Mouse (Mus musculus) neutrophil, adult 5-6 weeks (primary cell): ENCODE results near the gene Sorcs1. TPM values are rescaled to one million over a fixed set of nuclear protein-coding genes. Genes with fewer than 3 reads are reported as not detected.

ENCODE experiments used
- ATAC-seq: fragments of 151-379, 151-347 bp; 2 replicates; pipeline ENCODE4 v1.8.0; 2017; ENCODE audit warnings: mild to moderate bottlenecking, moderate TSS enrichment; ENCODE audit not compliant: insufficient number of reproducible peaks, poor library complexity, low FRiP score, severe bottlenecking; ENCODE audit errors: extremely low read depth
- total RNA-seq: library from RNA; stranded (forward); fragments of 200-1000 nt; gene quantifications from 2 replicates; pipeline ENCODE4 v1.2.3, GENCODE M21; 2017

Gene Sorcs1
- not detected in 2 replicates for total RNA-seq

DNA sequence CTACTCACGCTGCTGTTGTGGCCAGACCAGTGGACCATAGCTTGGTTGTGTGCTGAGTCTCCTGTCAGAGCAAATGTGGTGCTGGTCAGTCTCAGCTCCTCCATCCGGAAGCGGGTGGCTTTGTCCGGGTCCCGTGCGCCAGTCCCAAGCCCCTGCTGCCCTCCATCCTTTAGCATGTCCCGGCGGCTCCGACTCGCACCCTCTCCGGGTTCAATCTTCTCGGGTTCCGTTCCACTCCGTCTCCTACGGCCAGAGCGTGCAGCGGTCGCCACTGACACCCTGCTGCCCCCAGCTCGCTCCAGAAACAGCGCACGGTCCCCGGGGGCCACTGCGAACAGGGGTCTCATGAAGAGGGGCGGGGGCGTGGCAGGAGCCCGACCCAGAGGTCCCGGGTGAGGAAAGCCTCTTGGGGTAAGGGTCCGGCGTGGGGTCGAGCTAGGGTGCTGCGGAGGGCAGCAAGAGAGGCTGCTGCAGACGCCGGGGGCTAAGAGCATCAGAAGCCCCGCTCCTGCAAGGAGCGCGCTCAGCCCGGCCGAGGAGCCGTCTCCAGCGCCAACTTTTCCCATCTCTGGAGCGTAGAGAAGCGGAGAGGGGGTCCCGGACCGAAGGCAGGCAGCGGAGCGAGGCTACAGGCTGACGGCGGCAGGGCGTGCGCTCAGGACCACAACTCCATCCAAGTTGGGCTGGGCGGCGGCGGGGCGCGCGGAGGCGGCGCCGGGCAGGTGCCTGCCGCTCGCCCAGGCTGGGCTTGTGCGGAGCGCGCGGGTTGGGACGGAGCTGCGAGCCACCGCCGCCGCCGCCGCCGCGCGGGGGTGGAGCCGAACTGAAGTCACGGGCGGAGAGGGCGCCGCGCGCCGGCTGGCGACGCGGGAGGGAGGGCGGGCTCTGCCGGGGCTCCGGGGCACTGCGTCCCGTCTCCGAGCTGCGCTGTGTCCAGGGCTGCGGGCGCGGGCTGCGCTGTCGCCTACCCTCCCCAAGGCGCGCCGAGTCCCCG, at the start of gene Sorcs1:
TSS of gene Sorcs1 (minus strand) at position 744 of the 994 bp plus-strand sequence.
- ATAC-seq: no peak

DNA sequence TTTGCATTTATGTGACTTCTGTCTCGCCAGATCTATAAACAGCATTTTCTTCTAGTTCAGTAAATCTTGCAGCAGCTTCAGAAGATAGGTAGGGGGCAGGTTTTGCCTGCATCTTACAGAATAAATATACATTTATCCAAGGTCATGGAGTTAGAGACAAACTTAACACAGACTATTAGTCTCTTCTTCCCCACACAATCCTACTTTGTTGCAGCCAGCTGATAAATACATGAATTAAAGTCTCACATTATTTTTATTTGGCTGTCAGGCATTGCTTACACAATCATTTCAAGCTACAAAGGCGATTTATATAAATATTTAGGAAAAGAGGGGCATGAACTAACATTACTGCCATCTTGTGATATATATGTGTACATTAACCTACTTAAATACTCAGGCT, 4.8 kb upstream of the Sorcs1 start:
- no peak for ATAC-seq

DNA sequence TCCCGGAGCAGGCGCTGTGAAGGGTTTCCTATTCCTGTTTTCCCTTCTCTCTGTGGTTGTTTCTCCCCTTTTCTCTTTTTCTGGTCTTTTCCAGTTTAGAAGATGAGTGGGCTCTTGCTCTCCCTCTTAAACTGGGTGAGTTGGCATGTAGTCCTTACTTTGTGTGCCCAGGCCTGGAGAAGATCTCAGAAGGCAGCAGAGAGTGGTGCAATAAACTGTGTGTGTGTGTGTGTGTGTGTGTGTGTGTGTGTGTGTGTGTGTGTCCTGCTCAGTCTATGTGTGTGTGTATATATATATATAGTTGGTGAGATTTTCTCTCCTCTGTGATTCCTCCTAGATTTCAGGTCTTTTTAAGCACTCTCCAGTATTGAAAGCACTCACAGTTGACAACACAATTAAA, 500 bp upstream of the Sorcs1 start:
- no peak for ATAC-seq

DNA sequence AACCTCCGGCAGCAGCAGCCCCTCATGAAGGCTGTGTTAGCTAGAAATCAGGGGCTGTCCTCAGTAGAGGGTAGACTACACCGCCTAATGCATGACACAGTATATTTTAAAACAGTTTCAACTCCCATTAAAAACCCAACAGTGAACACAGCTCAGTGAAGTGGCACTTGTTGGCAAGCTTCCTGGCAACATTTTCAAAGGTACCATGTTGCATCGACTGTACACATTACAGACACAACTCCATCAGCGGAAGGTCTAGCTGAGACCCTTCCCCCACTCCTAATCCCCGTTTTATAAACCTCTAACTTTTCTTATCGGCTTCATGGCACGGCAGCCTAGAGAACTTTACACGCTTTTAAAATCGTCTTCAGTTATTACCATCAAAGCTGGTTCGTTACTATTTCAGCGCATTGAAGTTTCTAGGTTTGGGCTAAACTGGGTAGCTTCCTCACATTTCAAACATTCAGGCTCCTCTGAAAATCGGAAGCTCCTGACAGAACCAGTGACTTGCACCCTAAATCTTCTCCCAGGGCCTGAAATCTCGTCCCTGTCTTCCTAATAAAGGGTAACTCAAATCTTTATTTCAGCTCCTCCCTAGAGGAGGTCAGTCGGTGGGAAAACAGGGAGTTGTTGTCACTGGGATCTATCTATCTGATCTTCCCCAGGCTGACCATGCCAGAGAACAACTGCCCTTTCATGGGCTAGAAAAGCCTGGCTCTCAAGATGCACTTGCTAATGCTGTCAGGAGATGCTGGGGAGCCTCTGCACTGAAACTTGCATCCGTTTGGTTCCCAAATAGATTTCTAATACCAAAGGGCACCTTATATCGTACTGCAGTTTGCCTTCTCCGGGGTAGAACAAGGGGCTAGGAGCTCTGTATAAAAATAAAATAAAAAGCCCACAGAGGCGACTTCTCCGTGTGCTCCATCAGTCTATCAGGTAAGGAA, 1.6 kb downstream of the Sorcs1 start:
- ATAC-seq: no peak

DNA sequence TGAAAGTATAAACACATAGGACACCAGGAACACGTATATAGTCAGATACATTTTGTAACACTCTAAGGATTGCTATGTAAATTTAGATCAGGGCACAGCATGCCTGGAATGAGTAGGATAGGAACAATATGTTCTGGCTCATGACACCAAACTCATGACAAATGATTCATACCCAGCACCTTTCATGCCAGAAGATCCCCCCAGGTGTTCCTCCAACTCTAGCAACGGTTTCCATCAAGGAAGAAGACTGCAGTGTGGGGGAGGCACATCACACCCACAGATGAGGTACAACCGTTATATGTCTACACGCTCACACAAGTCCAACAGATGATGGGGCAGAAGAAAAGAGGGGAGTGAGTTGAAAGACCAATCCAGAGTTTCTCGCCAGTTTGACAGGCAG, 3.5 kb downstream of the Sorcs1 start:
- no peak for ATAC-seq

DNA sequence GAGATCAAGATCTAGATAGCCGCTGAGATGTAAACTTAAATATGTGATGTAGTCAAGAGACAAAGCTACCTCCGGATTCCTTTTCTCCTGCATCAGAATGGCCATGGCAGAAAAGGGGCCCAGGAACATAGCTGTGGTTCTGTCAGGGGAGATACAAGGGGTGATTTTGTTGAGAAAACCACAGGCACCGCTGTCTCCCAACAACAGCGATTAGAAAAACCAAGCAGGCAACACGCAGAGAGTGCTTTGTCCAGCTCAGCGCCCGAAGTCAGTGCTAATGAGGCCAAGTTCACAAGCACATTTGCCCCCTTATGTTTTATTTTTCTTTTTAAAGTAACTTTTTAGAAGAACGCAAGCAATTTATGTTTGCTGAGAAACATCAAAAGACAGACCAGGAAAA, 10.9 kb downstream of the Sorcs1 start:
- no peak for ATAC-seq

DNA sequence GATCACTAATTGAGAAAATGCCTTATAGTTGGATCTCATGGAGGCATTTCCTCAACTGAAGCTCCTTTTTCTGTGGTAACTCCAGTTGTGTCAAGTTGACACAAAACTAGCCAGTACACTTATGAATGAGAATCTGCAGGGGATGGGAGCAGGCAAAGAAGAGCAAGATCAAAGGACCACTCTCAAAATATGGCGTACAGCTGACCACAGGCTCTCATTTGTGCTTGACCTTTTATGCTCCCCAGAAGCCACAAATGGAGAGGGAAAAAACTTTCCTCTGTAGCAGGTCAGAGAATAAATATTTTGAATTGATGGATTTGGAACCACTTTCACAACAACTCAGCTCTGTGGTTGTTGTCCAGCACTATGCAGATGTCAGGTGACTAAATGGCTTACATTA, 14.1 kb downstream of the Sorcs1 start:
- ATAC-seq: no peak

DNA sequence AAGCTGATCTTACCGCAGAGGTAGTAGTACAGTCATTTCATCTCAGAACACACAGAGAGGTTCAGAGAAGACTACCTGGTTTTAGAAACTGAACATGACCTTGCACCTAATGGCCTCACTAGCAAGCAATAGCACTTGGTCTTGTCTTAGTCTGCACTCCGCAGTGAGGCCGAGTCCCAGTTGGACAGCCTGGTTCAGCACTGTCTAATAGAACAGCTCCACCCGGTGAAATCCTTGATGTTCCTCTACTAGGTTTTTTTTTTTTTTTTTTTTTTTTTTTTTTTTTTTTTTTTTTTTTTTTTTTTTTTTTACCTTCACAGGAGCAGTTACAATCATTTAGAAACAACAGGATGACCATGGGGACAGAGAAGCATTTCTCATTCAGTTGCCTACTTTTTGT, 19.3 kb downstream of the Sorcs1 start:
- ATAC-seq: no peak

DNA sequence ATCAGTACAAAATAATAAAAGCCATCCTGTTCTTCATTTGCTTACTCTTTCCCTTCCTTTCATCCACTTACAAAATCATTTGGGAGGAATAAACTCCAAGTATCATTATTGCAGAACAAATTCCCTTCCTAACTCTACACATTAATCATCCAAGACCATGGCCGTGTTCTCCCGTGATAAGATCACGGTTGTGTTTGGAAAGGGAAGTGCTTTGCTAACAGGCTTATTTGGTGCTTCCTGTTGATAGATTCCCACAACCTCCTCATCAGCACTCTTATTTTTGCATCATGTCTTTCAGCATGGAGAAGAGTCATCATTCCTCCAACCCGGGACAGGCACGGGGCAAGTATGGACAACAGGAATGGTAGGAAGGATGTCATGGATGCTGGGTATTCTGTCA, 25.7 kb downstream of the Sorcs1 start:
- ATAC-seq: no peak

DNA sequence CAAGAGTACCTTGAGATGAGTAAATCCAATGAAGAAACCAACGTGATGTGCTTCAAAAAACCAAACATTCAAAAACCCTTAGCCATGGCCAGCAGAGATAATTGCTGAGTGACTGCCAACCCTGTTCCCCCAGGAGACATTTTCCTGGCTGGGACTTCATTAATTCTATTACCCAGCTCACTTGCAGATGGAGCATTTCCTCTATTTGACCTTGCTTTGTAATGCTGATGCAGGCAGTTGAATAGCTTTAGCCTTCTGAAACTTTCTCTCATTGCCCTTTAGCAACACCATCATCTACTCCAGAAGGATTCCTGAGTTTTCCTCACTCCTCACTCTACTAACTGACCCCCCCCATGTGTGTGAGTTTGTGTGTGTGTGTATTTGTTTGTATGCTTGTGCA, 34.6 kb downstream of the Sorcs1 start:
- ATAC-seq: no peak

DNA sequence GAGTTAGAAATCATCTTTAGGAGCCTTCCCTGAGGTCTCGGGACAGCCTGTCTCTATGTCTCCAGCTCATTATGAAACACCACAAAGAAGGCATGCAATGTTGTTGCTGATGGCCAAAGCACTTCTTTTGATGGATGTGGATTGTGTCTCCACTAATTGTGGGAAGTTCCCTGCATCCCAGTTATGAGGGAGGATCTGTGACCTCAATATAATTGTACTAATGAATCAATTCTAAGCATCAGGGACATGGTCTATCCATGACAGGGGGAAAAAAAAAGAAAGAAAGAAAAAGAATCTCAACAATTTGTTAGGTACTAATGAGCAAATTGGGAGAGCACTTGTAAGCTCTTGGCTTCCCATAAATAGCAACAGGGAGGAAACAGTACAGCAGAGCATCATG, 36.3 kb downstream of the Sorcs1 start:
- ATAC-seq: no peak

DNA sequence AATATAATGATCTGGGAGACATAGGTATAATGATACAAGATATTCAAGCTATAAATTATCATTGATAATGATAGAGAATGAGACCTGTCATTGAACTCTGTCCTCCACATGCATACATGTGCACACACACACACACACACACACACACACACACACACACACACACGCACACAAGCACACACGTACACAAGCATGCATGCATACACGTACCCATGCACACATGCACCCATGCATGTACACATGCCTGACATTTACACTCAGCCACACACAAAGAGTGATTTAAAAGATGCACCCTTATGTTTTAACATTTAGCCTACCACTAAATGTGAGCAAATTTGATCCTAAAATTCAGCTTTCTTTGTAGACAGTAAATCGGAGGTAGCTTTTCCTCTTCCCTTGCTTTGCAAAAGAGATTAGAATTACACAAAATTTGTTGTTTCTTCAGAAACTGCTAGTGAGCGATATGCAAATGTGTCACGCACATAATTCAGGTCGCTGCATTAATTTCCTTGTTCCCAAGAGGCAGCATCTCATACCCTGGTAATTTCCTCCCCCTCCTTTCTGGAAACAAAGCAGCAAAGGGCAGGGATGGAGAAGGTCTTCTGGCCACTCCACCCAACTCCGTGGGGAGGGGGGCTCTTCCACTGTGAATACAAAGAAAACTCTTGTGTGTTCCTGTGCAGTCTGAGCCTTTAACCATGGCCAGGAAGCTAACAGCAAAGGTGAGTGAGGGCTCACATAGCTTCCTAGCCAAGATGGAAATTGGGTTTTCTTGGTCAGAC, 38.0 kb downstream of the Sorcs1 start:
- no peak for ATAC-seq

DNA sequence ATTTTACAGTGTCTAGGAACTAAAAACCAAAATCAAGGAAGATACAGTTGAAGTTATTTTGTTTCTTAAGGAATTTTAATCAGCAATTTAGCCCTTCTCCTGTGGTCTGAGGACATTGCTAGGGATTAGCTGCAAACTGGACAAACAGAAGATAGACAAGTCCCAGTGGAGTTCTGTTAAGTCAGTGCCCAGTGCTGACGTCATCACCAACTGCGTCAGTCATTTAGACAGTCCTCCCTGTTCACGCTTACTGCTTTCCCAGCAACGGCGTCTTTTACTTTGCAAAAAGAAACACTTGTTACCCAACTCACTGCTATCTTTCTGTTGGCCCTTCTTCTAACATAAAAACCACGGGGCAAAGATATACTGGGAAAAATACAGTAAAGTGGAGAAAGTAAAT, 40.3 kb downstream of the Sorcs1 start:
- no peak for ATAC-seq

DNA sequence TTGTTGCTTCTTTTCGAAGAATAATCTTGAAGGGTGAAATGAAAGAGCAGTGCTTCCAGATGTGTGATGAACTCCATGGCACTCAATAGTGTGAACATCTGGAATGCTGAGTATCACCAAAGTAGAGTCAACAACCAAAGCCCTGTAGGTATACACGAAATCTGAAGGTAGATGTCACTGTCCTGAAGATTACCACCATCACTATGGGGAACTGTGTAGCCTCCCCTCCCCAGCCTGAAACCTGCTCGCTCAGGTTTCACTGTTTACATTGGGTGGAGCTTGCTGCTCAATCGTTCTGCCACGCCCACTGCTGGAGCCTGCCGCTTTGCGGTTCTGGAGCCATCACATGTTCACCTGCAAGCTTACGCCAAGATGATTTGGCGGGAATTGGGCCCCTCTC, 64.4 kb downstream of the Sorcs1 start:
- no peak for ATAC-seq

DNA sequence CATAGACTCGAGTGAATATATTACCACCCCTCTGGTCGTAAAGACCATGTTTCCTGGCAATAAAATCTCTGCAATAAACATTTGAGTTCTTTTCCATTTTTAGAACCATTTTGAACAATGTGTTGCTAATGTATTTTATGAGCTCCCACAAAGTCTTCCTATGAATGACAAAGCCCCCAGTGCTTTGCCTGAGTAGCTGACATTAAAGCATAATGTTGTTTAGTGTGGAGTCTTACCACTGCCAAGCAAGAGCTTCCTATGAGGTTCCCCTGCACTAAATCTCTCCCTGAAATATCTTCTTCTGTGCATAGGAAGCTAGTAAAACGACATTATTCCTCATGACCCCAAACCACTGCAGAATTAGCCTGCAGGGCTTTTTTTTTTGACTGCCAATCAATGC, 66.8 kb downstream of the Sorcs1 start:
- ATAC-seq: no peak

DNA sequence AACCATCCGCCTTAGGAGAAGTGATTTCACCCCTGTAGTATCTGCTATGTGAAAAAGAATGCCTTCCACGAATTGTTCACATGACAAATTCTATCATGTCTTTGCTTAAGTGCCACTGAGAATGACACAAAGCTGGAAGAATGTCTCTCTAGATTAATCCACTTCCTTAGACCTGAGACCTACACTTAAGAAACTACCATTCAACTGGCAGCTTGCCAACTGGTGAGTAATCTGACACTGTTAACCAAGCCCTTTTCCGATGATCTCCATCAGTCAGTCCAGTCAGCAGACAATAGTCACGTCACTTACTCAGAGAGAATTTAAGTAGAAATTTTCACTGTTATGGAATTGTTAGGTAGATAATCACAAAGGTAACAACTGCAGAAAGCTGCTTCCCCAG, 74.6 kb downstream of the Sorcs1 start:
- no peak for ATAC-seq

DNA sequence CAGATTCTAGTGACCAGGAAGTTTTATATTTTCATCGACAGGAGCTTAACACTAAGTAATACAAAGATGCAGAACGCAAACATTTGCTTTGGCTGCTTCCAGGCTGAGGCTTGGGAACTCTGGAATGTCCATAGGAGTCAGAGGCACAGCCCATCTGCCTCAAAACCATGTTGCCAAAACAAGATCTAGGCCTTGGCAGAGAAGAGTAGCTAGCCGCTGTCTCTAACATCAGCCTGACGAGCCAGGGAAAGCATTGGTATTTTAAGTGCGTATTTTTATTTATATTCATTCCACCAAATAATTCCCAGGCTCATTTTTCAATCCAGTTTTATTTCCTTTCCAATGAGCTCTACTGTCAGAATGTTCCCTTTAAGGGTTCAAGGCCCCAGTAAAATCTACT, 75.1 kb downstream of the Sorcs1 start:
- no peak for ATAC-seq

DNA sequence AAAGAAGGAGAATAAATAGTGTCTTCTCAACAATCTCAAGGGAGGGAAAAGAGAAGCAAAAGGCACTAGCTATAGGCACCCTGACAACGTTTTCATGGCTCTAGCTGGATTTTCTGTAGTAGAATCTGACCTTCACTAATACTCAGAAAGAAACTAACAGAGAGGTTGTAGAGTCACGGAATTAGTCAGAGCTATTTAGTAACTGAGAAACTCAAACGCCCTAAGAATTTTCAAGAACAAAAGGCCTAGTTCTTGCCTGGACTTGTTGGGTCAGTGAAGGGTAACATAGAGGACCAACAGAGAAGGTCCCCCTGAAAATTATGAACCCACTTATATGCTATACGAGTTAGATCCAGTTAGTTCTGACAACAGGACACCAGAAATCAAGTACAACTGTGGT, 81.1 kb downstream of the Sorcs1 start:
- no peak for ATAC-seq

DNA sequence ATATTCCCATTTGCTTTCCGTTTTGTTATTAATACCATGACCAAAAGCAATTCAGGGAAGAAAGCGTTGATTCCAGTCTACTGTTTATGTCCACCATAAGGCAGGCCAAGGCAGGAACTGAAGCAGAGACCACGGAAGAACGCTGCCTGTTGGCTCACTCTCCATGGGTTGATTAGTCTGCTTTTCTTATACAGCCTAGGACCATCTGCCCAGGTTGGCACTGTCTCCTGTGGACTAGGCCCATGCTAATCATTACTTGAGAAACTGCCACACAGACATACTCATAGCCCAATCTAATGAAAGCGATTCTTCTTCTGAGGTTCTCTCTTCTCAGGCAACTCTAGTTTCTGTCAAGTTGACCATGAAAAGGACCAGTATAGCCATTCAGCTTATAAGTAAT, 92.3 kb downstream of the Sorcs1 start:
- ATAC-seq: no peak
